Mouse (Mus musculus) monocyte, adult 2 months (primary cell): ENCODE measurements around the gene Ift80.
"Not testable (repeated sequence)": the region's sequence is repeated elsewhere in the genome, so short reads cannot be mapped to it uniquely, and the experiment has no call there.

ENCODE experiments used
- DNase-seq, 2 experiments: peaks; one replicate each; pipeline ENCODE4 v3.0.0; 2022; ENCODE audit warnings: low spot score in 2 of 2, low read depth in 1 of 2

The Ift80 gene

GRCm38 (mm10) chr3:69004437-69005337 is at the start of gene Ift80, which contains the start of gene Smc4:
Gene Ift80 (minus strand): TSS chr3:69004570.
Gene Smc4 (plus strand): TSS chr3:69004738.
- DNase-seq: peak; percentile 87 to 91

GRCm38 (mm10) chr3:69051894-69052293 is 47.5 kb upstream of the Ift80 start:
- no peak for DNase-seq

GRCm38 (mm10) chr3:69049011-69049410 is 44.6 kb upstream of the Ift80 start:
- DNase-seq: no peak

- no peak for DNase-seq
Measured at GRCm38 (mm10) chr3:69047684-69048083, 43.3 kb upstream of the Ift80 start.

- no peak for DNase-seq
Measured at GRCm38 (mm10) chr3:69046509-69046908, 42.1 kb upstream of the Ift80 start.

GRCm38 (mm10) chr3:69045750-69046149 is 41.4 kb upstream of the Ift80 start:
- no peak for DNase-seq

GRCm38 (mm10) chr3:69045400-69045703 is 41.0 kb upstream of the Ift80 start:
- DNase-seq: no peak

GRCm38 (mm10) chr3:69044645-69045399 is 40.5 kb upstream of the Ift80 start, which contains the start of gene Trim59:
Gene Trim59 (minus strand): TSS chr3:69044755.
- peak; percentile 71 to 76 for DNase-seq

GRCm38 (mm10) chr3:69044167-69044591 is 39.8 kb upstream of the Ift80 start:
- no peak for DNase-seq

GRCm38 (mm10) chr3:69041298-69041697 is 36.9 kb upstream of the Ift80 start:
- DNase-seq: no peak

- no peak for DNase-seq
Measured at GRCm38 (mm10) chr3:69040105-69040504, 35.7 kb upstream of the Ift80 start.

GRCm38 (mm10) chr3:69026133-69026783 is 21.9 kb upstream of the Ift80 start:
- no peak for DNase-seq

- DNase-seq: no peak
Measured at GRCm38 (mm10) chr3:69020764-69021163, 16.4 kb upstream of the Ift80 start.

GRCm38 (mm10) chr3:69020285-69020684 is 15.9 kb upstream of the Ift80 start:
- no peak for DNase-seq

- not testable (repeated sequence) for DNase-seq
Measured at GRCm38 (mm10) chr3:69018635-69019034, 14.3 kb upstream of the Ift80 start.

GRCm38 (mm10) chr3:69017181-69017580 is 12.8 kb upstream of the Ift80 start:
- peak in 1 of 2 experiments; percentile 3 for DNase-seq

GRCm38 (mm10) chr3:69008873-69009272 is 4.5 kb upstream of the Ift80 start:
- no peak for DNase-seq

GRCm38 (mm10) chr3:69006246-69006760 is 1.9 kb upstream of the Ift80 start:
- no peak for DNase-seq

- peak; percentile 19 to 64 for DNase-seq
Measured at GRCm38 (mm10) chr3:69005338-69006245, 1.2 kb upstream of the Ift80 start.

GRCm38 (mm10) chr3:69004055-69004436 is 324 bp downstream of the Ift80 start:
- DNase-seq: no peak
